Mouse (Mus musculus) adrenal gland (tissue): Measurements from ENCODE around the gene Ctla4.

Experiments
- intact Hi-C: fragments of 180-260 bp; cut with DNase I; formaldehyde crosslinking; loops from one replicate; pipeline ENCODE4 v1.15.1; 2025

The Ctla4 gene

GRCm38 (mm10) chr1:60960451-60960850, 73.7 kb downstream of the Ctla4 start:
- intact Hi-C loops: loop anchor here (2.0 kb wide), 1 partner anchor 92 kb away; no protein-coding TSS in a partner anchor

- intact Hi-C loops: loop anchor here (2.0 kb wide), 1 partner anchor 92 kb away; no protein-coding TSS in a partner anchor
These were observed 74.3 kb downstream of the Ctla4 start for GRCm38 (mm10) chr1:60961080-60961479.

- intact Hi-C loops: no loop called here
These were observed 75.3 kb downstream of the Ctla4 start for GRCm38 (mm10) chr1:60962095-60962494.
